Mouse (Mus musculus) heart, adult 2 months (tissue): ENCODE data around the gene Ubqln4. TPM values are rescaled to one million over a fixed set of nuclear protein-coding genes. Genes with fewer than 3 reads are reported as not detected.

Source experiments
- DNase-seq, 2 experiments: peaks; one replicate each; pipeline ENCODE4 v3.0.0; 2021
- H3K27ac ChIP-seq: fragments of 200-600 bp; 2 replicates; pipeline ENCODE4 v1.8.1; 2022
- H3K27me3 ChIP-seq: fragments of 200-500 bp; 2 replicates; pipeline ENCODE4 v1.6.1; 2012; ENCODE audit warnings: mild to moderate bottlenecking, low read length, inconsistent platforms, mixed read lengths; ENCODE audit not compliant: control insufficient read depth, insufficient read depth
- H3K36me3 ChIP-seq: fragments of 200-500 bp; 2 replicates; pipeline ENCODE4 v1.6.1; 2012; ENCODE audit warnings: low read length, inconsistent platforms; ENCODE audit not compliant: control insufficient read depth, insufficient read depth
- H3K4me1 ChIP-seq: fragments of 200-500 bp; 2 replicates; pipeline ENCODE4 v1.6.1; 2011; ENCODE audit warnings: low read length; ENCODE audit not compliant: control insufficient read depth, insufficient read depth
- H3K4me3 ChIP-seq: fragments of 200-600 bp; 2 replicates; pipeline ENCODE4 v1.8.1; 2022
- H3K79me2 ChIP-seq: fragments of 200-500 bp; replicated peaks from 2 replicates; pipeline ENCODE4 v1.6.1; 2012; ENCODE audit warnings: mild to moderate bottlenecking, inconsistent platforms, low read length, moderate library complexity, mixed read lengths; ENCODE audit not compliant: control insufficient read depth, insufficient read depth
- H3K9ac ChIP-seq: fragments of 200-500 bp; 2 replicates; pipeline ENCODE4 v1.6.1; 2012; ENCODE audit warnings: low read depth, mild to moderate bottlenecking, control low read depth, inconsistent platforms, low read length, mixed read lengths
- CTCF ChIP-seq: fragments of 200-600 bp; IDR thresholded peaks from 2 replicates; pipeline ENCODE4 v1.8.1; 2022; ENCODE audit warnings: antibody characterized with exemption, mild to moderate bottlenecking, moderate library complexity
- EP300 ChIP-seq: fragments of 200-500 bp; IDR thresholded peaks from 2 replicates; pipeline ENCODE4 v1.6.1; 2011; ENCODE audit warnings: low read depth, low read length, control low read depth; ENCODE audit not compliant: insufficient read depth
- POLR2A ChIP-seq: fragments of 200-500 bp; IDR thresholded peaks from 2 replicates; pipeline ENCODE4 v1.6.1; 2011; ENCODE audit warnings: mild to moderate bottlenecking, low read depth, low read length, control low read depth; ENCODE audit not compliant: insufficient read depth
- WGBS: fragments of 180-500 bp; shearing (Covaris S2); methylation state at CpG from one replicate; pipeline ENCODE4 v1.1.7; 2018; 5-methylcytosine and 5-hydroxymethylcytosine counted together
- intact Hi-C: fragments of 180-260 bp; cut with DNase I; formaldehyde crosslinking; loops from one replicate; pipeline ENCODE4 v1.15.1; 2025
- microRNA-seq, 2 experiments: library from miRNA; unstranded; fragments of <30 nt; microRNA quantifications; one replicate each; pipeline ENCODE4 v1.2.0; 2021
- polyA plus RNA-seq: library from polyadenylated mRNA; depleted of rRNA; stranded (reverse); fragments of >200 nt; gene quantifications from 2 replicates; pipeline ENCODE4 v1.2.3, GENCODE M21; 2012; rRNA removed
- total RNA-seq, 2 experiments: library from RNA; stranded (reverse); gene quantifications; 2 replicates each; pipeline ENCODE4 v1.2.3; 2021

Ubqln4 gene
- total and polyA plus RNA-seq, 3 experiments = 69.3 to 76.5 (median 70.1) TPM

DNA sequence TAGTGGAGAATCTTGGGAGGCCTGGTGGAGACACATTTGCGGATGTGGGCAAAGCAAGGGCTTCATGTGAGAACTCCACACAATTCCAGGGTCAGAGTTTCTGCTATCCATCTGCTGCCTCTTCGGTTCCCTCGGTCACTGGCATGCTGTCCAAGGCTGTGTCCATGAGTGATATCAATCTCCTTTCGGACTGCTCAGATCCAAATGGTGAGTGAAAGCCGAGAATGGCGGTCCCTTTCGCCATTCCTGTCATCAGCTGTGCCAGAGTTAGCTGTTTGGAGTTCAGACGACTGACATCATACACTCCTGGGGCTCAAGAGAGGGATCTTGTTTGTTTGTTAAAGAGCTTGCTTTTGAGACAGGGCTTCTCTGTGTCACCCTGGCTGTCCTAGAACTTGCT, 60.9 kb downstream of the Ubqln4 start:
- Histone ChIP-seq H3K9ac (no peak overlapping the region), H3K27me3 (no peaks in the 10 kb centered on the region), H3K4me3 (no peak overlapping the region), H3K27ac (no peak overlapping the region; the same call in 1 of the 2 replicates), H3K79me2 (no peaks in the 10 kb centered on the region), H3K36me3 (no peaks in the 10 kb centered on the region; the same call in 1 of the 2 replicates), H3K4me1 (peaks cover 13% of the 10 kb centered on the region)
- 79% methylated on average over 8 of the region's 8 CpGs for WGBS
- DNase-seq = no peak
- intact Hi-C loops = no loop called here
- TF ChIP-seq CTCF = no peak
- TF ChIP-seq POLR2A = no peak
- no peak for TF ChIP-seq EP300

GRCm38 (mm10) chr3:88615117-88615516, 61.6 kb downstream of the Ubqln4 start:
- Histone ChIP-seq H3K4me3 (no peak overlapping the region), H3K9ac (no peak overlapping the region), H3K27me3 (no peaks in the 10 kb centered on the region), H3K36me3 (no peaks in the 10 kb centered on the region; the same call in 1 of the 2 replicates), H3K79me2 (no peaks in the 10 kb centered on the region), H3K4me1 (peaks cover 17% of the 10 kb centered on the region), H3K27ac (peak overlapping the region; percentile 89)
- intact Hi-C loops = no loop called here
- no peak for DNase-seq
- 81% methylated on average over 5 of the region's 5 CpGs for WGBS
- no peak for TF ChIP-seq POLR2A
- no peak for TF ChIP-seq EP300
- TF ChIP-seq CTCF = no peak

GRCm38 (mm10) chr3:88615902-88616391, 62.4 kb downstream of the Ubqln4 start:
- 47% methylated on average over 9 of the region's 9 CpGs for WGBS
- Histone ChIP-seq H3K4me1 (peaks cover 20% of the 10 kb centered on the region), H3K36me3 (no peaks in the 10 kb centered on the region; the same call in 1 of the 2 replicates), H3K27ac (peak overlapping the region; percentile 89), H3K79me2 (no peaks in the 10 kb centered on the region; the same call in 1 of the 2 replicates), H3K27me3 (no peaks in the 10 kb centered on the region), H3K9ac (peak overlapping the region; percentile 38), H3K4me3 (peak overlapping the region; percentile 43)
- intact Hi-C loops = no loop called here
- TF ChIP-seq POLR2A (0 out of 2 replicates have a peak, but pooled peaks have one; percentile 32), EP300 (0 out of 2 replicates have a peak, but pooled peaks have one; percentile 8), CTCF (no peak)
- DNase-seq = peak; percentile 78 to 82

GRCm38 (mm10) chr3:88616951-88617500, 63.5 kb downstream of the Ubqln4 start:
- H3K27ac ChIP-seq = peak overlapping the region; percentile 89
- no peaks in the 10 kb centered on the region for H3K27me3 ChIP-seq
- no peaks in the 10 kb centered on the region; the same call in 1 of the 2 replicates for H3K36me3 ChIP-seq
- TF ChIP-seq CTCF (no peak), POLR2A (no peak), EP300 (no peak)
- peaks cover 20% of the 10 kb centered on the region for H3K4me1 ChIP-seq
- WGBS = 41% methylated on average over 3 of the region's 3 CpGs
- no peaks in the 10 kb centered on the region; the same call in 1 of the 2 replicates for H3K79me2 ChIP-seq
- H3K4me3 ChIP-seq = peak overlapping the region; percentile 43
- intact Hi-C loops = no loop called here
- peak; percentile 24 to 27 for DNase-seq
- H3K9ac ChIP-seq = peak overlapping the region; percentile 38; the same call in 1 of the 2 replicates

GRCm38 (mm10) chr3:88618074-88618871, 64.7 kb downstream of the Ubqln4 start:
- no peaks in the 10 kb centered on the region for H3K27me3 ChIP-seq
- intact Hi-C loops = no loop called here
- H3K4me3 ChIP-seq = peak overlapping the region; percentile 26; the same call in 1 of the 2 replicates
- DNase-seq = peak; percentile 44 to 50
- 41% methylated on average over 8 of the region's 8 CpGs for WGBS
- TF ChIP-seq POLR2A (no peak; the same call in 1 of the 2 replicates), CTCF (no peak), EP300 (peak; percentile 62; the same call in 1 of the 2 replicates)
- no peaks in the 10 kb centered on the region; the same call in 1 of the 2 replicates for H3K79me2 ChIP-seq
- H3K27ac ChIP-seq = peak overlapping the region; percentile 75
- H3K36me3 ChIP-seq = no peaks in the 10 kb centered on the region; the same call in 1 of the 2 replicates
- H3K4me1 ChIP-seq = peaks cover 20% of the 10 kb centered on the region
- H3K9ac ChIP-seq = peak overlapping the region; percentile 47

Small RNAs within 50 kb of the gene (microRNA-seq; reads per million reads assigned to microRNA genes)
- gene Mir1905 = 0 reads per million in 2 experiments

Other genes with a start within 250 kb of the Ubqln4 start
- gene Glmp, start 228.7 kb upstream of the Ubqln4 start, total RNA-seq = 10 to 100 TPM; 75.6 to 80.9 TPM
- 98.0 and 105 TPM in 2 replicates for gene Glmp, start 228.7 kb upstream of the Ubqln4 start, polyA plus RNA-seq
- 1 to 10 TPM; 1.6 to 1.7 TPM for gene Tmem79, start 217.6 kb upstream of the Ubqln4 start, total RNA-seq
- gene Tmem79, start 217.6 kb upstream of the Ubqln4 start, polyA plus RNA-seq = 2.3 and 3.5 TPM in 2 replicates
- gene Smg5, start 217.5 kb upstream of the Ubqln4 start, total RNA-seq = 10 to 100 TPM; 42.7 to 45.8 TPM
- 44.4 and 66.9 TPM in 2 replicates for gene Smg5, start 217.5 kb upstream of the Ubqln4 start, polyA plus RNA-seq
- gene Paqr6, start 189.2 kb upstream of the Ubqln4 start, total RNA-seq = under 1 TPM; 0.44 to 0.57 TPM
- 5.0 and 7.5 TPM in 2 replicates for gene Paqr6, start 189.2 kb upstream of the Ubqln4 start, polyA plus RNA-seq
- gene Bglap3, start 181.0 kb upstream of the Ubqln4 start, total RNA-seq = not detected
- gene Bglap3, start 181.0 kb upstream of the Ubqln4 start, polyA plus RNA-seq = not detected in 2 replicates
- gene Bglap2, start 175.1 kb upstream of the Ubqln4 start, total RNA-seq = not detected
- gene Bglap2, start 175.1 kb upstream of the Ubqln4 start, polyA plus RNA-seq = 0.84 and 0.85 TPM in 2 replicates
- gene Bglap, start 169.3 kb upstream of the Ubqln4 start, total RNA-seq = not detected
- not detected in 2 replicates for gene Bglap, start 169.3 kb upstream of the Ubqln4 start, polyA plus RNA-seq
- 10 to 100 TPM; 12.4 to 15.9 TPM for gene Pmf1, start 143.4 kb upstream of the Ubqln4 start, total RNA-seq
- 20.8 and 22.3 TPM in 2 replicates for gene Pmf1, start 143.4 kb upstream of the Ubqln4 start, polyA plus RNA-seq
- 10 to 100 TPM; 11.9 to 14.6 TPM for gene Slc25a44, start 128.6 kb upstream of the Ubqln4 start, total RNA-seq
- gene Slc25a44, start 128.6 kb upstream of the Ubqln4 start, polyA plus RNA-seq = 19.1 and 25.9 TPM in 2 replicates
- gene Sema4a, start 92.6 kb upstream of the Ubqln4 start, total RNA-seq = 1 to 10 TPM; 3.2 to 3.3 TPM
- 8.5 and 9.5 TPM in 2 replicates for gene Sema4a, start 92.6 kb upstream of the Ubqln4 start, polyA plus RNA-seq
- gene Lmna, start 43.8 kb upstream of the Ubqln4 start, total RNA-seq = 100 to 1,000 TPM; 117 to 138 TPM
- gene Lmna, start 43.8 kb upstream of the Ubqln4 start, polyA plus RNA-seq = 67.3 and 85.2 TPM in 2 replicates
- under 1 TPM; 0.42 to 0.45 TPM for gene Mex3a, start 21.4 kb upstream of the Ubqln4 start, total RNA-seq
- 0.27 and 0.59 TPM in 2 replicates for gene Mex3a, start 21.4 kb upstream of the Ubqln4 start, polyA plus RNA-seq
- not detected for gene Rab25, start 5.5 kb upstream of the Ubqln4 start, total RNA-seq
- gene Rab25, start 5.5 kb upstream of the Ubqln4 start, polyA plus RNA-seq = 2.2 TPM in 1 of 2 replicates, not detected in the other
- 100 to 1,000 TPM in 1 of 2 experiments, 10 to 100 TPM in 1; 94.3 to 104 TPM for gene Lamtor2, start 684 bp upstream of the Ubqln4 start, total RNA-seq
- 118 TPM in 2 replicates for gene Lamtor2, start 684 bp upstream of the Ubqln4 start, polyA plus RNA-seq
- 10 to 100 TPM; 65.3 to 67.6 TPM for gene Ssr2, start 22.1 kb downstream of the Ubqln4 start, total RNA-seq
- gene Ssr2, start 22.1 kb downstream of the Ubqln4 start, polyA plus RNA-seq = 80.0 and 115 TPM in 2 replicates
- 10 to 100 TPM; 37.3 to 37.5 TPM for gene Arhgef2, start 52.2 kb downstream of the Ubqln4 start, total RNA-seq
- gene Arhgef2, start 52.2 kb downstream of the Ubqln4 start, polyA plus RNA-seq = 51.0 and 53.4 TPM in 2 replicates
- not detected for gene Rxfp4, start 99.4 kb downstream of the Ubqln4 start, total RNA-seq
- gene Rxfp4, start 99.4 kb downstream of the Ubqln4 start, polyA plus RNA-seq = 0.41 TPM in 1 of 2 replicates, not detected in the other
- 10 to 100 TPM; 24.9 to 25.7 TPM for gene Khdc4, start 132.0 kb downstream of the Ubqln4 start, total RNA-seq
- gene Khdc4, start 132.0 kb downstream of the Ubqln4 start, polyA plus RNA-seq = 29.9 and 46.1 TPM in 2 replicates
- 10 to 100 TPM; 57.0 to 66.6 TPM for gene Rit1, start 163.1 kb downstream of the Ubqln4 start, total RNA-seq
- 98.3 and 112 TPM in 2 replicates for gene Rit1, start 163.1 kb downstream of the Ubqln4 start, polyA plus RNA-seq
- 1 to 10 TPM; 6.6 to 7.9 TPM for gene Syt11, start 221.4 kb downstream of the Ubqln4 start, total RNA-seq
- gene Syt11, start 221.4 kb downstream of the Ubqln4 start, polyA plus RNA-seq = 10.2 and 18.2 TPM in 2 replicates